Mouse (Mus musculus): ENCODE measurements around the gene Tmem63a.

- TF ChIP-seq EP300 (IDR thresholded peaks at IDR 0.05; ENCODE audit: low read depth): no peak
- no peak for TF ChIP-seq CTCF (IDR thresholded peaks at IDR 0.05; ENCODE audit: low read depth)
Measured at GRCm38 (mm10) chr1:181021488-181021865, 79.3 kb downstream of the Tmem63a start.

Data from liver, embryonic 14.5 days (tissue).